Mouse (Mus musculus): ENCODE measurements around the gene Zbtb9. TPM values are rescaled to one million over a fixed set of nuclear protein-coding genes. Genes with fewer than 3 reads are reported as not detected.

Zbtb9 gene
- polyA plus RNA-seq, 1 experiment from 2014 or later, result 5.0 TPM

DNA sequence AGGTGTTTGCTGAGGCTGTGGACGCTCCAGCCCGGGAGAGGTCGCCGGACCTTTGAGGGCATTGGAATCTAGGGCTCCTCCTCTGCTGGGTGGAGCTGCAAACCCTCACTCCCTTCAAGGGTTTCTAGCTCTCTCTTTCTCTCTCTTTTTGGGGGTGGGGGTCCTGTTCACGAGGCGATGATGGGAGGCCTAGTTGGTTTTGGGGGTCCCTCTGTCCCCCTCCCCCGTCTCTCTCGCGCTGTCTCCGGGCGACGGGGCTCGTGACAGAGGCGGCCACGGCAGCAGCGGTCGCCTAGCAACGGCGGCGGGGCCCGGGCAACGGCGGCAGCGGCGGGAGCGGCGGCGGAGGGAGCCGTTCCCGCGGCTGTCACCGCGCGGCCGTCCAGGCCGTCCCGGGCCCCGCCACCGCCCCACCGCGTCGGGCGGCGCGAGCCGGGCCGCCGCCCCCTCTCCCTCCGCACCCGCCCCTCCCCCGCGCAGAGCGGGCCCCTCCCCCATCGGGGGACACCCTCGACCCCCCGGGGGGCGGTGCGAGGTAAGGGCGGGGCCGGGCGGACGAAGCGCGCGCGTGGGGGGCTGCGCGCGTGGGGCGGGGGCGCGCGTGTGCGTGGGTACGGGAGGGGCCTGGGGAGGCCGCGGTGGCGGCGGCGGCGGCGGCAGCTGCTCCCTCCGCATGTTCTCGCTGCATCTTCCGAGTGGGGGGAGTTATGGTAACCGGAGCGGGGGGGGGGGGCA, 24.5 kb upstream of the Zbtb9 start:
- Histone ChIP-seq H3K4me2 (peak overlapping the region; percentile 100), H3K27me3 (peaks cover 61% of the 10 kb centered on the region), H3K4me3 (replicated peaks) (peak overlapping the region; percentile 68), H3K36me3 (replicated peaks) (no peaks in the 10 kb centered on the region), H3K27ac (replicated peaks) (peak overlapping the region; percentile 48; the same call in 1 of the 2 replicates), H3K9me3 (replicated peaks) (no peaks in the 10 kb centered on the region), H3K4me1 (replicated peaks) (peaks cover 73% of the 10 kb centered on the region), H3K9ac (peak overlapping the region; percentile 64)
- ATAC-seq (ENCODE audit: insufficient read depth), result no peak
- 2% methylated on average over 36 of the region's 87 CpGs for WGBS (ENCODE audit: insufficient replicate concordance)

DNA sequence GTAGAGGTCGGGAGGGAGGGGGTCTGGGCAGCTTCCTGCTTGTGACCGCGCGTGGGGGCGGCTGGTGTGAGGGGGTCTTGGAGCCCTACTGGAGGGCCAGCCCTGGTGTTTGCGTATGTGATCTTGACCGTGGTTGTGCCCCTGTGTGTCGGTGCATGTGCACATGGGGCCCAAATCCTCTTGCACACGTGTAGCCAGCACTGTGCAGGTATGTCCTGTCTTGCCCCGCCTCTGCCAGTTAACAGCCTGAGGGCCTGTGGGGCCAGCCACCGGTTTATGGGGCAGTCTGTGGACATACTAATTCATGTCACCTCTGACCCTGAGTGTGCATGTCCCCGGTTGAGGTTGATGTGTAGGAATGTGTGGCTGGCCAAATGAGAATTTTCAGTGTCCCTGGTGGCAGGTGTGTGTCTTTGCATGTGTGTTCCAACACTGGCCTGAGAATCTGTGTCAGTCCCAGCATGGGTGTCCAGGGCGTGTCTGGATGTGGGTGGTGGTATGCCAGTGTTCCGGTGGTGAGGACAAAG, 23.9 kb upstream of the Zbtb9 start:
- Histone ChIP-seq H3K36me3 (replicated peaks) (no peaks in the 10 kb centered on the region), H3K9me3 (replicated peaks) (no peaks in the 10 kb centered on the region), H3K27ac (replicated peaks) (peak overlapping the region; percentile 24; the same call in 1 of the 2 replicates), H3K4me1 (replicated peaks) (peaks cover 80% of the 10 kb centered on the region), H3K9ac (peak overlapping the region; percentile 64; the same call in 1 of the 2 replicates), H3K27me3 (peaks cover 64% of the 10 kb centered on the region), H3K4me3 (replicated peaks) (peak overlapping the region; percentile 68), H3K4me2 (peak overlapping the region; percentile 100)
- no peak for ATAC-seq (ENCODE audit: insufficient read depth)
- 14% methylated on average over 13 of the region's 14 CpGs for WGBS (ENCODE audit: insufficient replicate concordance)

DNA sequence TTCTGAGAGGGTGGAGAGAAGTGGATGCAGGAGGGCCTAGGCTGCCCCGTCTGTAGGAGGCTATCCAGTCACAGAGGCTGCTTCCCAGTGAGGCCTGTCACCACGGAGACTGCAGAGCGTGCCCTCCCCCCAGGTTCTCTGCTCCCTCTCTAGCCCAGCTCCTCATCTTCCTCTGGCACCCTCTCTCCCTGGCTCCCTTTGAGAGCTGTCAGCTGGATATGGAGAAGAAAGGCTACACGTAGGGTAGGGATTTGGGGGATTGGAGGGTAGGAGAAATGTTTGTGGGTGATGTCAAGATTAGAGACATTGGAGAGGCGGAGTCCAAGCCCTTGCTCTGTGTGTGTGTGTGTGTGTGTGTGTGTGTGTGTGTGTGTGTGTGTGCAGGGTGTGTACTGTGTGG, 23.1 kb upstream of the Zbtb9 start:
- WGBS (ENCODE audit: insufficient replicate concordance), result 52% methylated on average over 5 of the region's 5 CpGs
- ATAC-seq (ENCODE audit: insufficient read depth), result no peak
- no peak overlapping the region for H3K9ac ChIP-seq
- no peaks in the 10 kb centered on the region for H3K36me3 ChIP-seq (replicated peaks)
- H3K4me1 ChIP-seq (replicated peaks), result peaks cover 85% of the 10 kb centered on the region
- H3K9me3 ChIP-seq (replicated peaks), result no peaks in the 10 kb centered on the region
- H3K4me3 ChIP-seq (replicated peaks), result no peak overlapping the region
- peak overlapping the region; percentile 24 for H3K27ac ChIP-seq (replicated peaks)
- peaks cover 63% of the 10 kb centered on the region for H3K27me3 ChIP-seq
- H3K4me2 ChIP-seq, result 0 out of 2 replicates have a peak overlapping the region, but pooled peaks have one; percentile 100

DNA sequence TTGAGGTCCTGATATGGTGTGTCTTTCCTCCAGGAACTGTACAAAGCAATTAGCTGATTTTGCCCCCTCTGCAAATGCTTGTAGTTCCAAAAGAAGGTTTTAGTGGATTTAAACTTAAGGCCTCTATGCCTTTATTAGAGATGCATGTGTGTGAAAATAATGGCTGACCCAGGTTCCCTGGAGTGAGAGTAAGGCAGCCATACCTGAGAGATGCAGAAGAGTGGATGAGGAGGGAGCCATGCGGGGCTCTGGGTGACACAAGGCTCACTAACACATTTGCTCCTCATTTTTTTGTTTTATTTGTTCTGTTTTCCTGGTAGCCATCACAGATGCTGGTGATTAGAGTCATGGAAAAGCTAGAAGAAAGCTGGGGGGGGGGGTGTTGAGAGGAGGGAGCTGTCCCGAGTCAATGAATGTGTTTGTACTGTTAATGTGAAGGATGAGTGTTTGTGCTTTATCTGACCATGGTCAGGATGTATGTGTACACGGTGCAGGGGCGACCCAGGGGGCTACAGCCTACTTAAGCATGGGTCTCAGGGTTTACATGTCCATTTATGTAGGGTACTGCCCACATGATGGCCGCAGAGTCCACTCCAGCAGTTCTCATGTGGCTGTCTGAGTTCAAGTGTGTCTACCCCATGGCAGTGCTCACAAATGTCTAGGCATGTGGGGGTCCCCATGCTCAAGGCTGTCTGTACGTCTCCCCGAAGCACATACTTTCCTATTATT, 22.2 kb upstream of the Zbtb9 start:
- no peak overlapping the region for H3K9ac ChIP-seq

GRCm38 (mm10) chr17:26951406-26951805, 21.6 kb upstream of the Zbtb9 start:
- 4% methylated on average over 11 of the region's 11 CpGs for whole genome bisulfite sequencing (ENCODE audit: insufficient replicate concordance)

More for the DNA sequence above, 22.2 kb upstream of the Zbtb9 start:
- ATAC-seq (ENCODE audit: insufficient read depth), result no peak
- H3K27ac ChIP-seq (replicated peaks), result no peak overlapping the region
- H3K36me3 ChIP-seq (replicated peaks), result no peaks in the 10 kb centered on the region
- WGBS (ENCODE audit: insufficient replicate concordance), result 48% methylated on average over 7 of the region's 7 CpGs
- no peaks in the 10 kb centered on the region for H3K9me3 ChIP-seq (replicated peaks)
- peak overlapping the region; percentile 65 for H3K4me2 ChIP-seq
- H3K4me1 ChIP-seq (replicated peaks), result peaks cover 93% of the 10 kb centered on the region
- peaks cover 54% of the 10 kb centered on the region for H3K27me3 ChIP-seq
- no peak overlapping the region for H3K4me3 ChIP-seq (replicated peaks)

DNA sequence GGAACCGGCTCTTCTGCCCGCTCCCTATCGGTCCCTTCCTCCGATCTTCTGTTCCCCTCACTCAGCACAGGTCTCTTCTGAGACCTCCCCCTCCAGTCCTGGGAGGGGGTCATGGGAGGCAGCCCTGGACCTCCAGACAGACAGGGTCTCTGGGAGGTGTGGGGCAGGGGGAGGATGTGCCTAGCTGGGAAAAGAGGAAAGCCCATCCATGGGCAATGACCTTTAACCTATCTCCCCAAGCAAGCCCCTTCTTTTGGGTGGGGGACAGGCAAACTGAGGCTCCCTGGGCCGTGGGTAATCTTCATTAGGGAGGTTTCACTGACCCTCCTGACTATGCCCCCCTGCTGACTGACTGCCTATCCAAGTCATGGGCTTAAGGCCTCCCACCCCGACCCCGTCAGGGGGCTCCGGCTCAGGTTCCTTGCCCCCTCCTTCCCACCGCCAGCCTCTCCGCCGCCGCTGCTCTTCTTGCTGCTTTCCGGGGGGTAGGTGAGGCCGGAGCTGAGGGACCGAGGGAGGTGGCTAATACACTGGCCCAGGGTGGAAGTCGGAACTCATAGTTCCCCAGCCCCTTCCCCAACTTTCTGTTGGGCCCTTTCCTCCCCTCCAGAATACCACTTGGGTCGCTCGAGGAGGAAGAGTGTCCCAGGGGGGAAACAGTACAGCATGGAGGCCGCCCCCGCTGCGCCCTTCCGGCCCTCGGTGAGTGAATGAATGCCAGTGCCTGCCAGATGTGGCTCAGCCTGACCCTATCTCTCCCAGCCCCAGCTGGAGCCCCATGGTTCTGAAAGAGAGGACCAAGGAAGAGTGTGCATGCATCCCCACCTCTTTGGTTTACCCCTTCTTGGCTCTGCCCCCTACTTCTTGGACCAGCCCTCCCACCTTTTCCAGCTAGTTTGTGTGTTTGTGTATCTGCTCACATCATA, 20.8 kb upstream of the Zbtb9 start:
- H3K4me3 ChIP-seq (replicated peaks), result peak overlapping the region; percentile 36
- no peaks in the 10 kb centered on the region for H3K36me3 ChIP-seq (replicated peaks)
- H3K9me3 ChIP-seq (replicated peaks), result no peaks in the 10 kb centered on the region
- H3K4me1 ChIP-seq (replicated peaks), result peaks cover 93% of the 10 kb centered on the region
- ATAC-seq (ENCODE audit: insufficient read depth), result no peak
- H3K4me2 ChIP-seq, result peak overlapping the region; percentile 65
- no peak overlapping the region for H3K27ac ChIP-seq (replicated peaks)
- WGBS (ENCODE audit: insufficient replicate concordance), result 9% methylated on average over 23 of the region's 23 CpGs
- H3K9ac ChIP-seq, result peak overlapping the region; percentile 43; the same call in 1 of the 2 replicates
- peaks cover 50% of the 10 kb centered on the region for H3K27me3 ChIP-seq

More at GRCm38 (mm10) chr17:26951406-26951805, 21.6 kb upstream of the Zbtb9 start:
- H3K36me3 ChIP-seq (replicated peaks), result no peaks in the 10 kb centered on the region
- peaks cover 50% of the 10 kb centered on the region for H3K27me3 ChIP-seq
- H3K9me3 ChIP-seq (replicated peaks), result no peaks in the 10 kb centered on the region
- no peak overlapping the region for H3K27ac ChIP-seq (replicated peaks)
- H3K4me1 ChIP-seq (replicated peaks), result peaks cover 93% of the 10 kb centered on the region
- peak overlapping the region; percentile 36 for H3K4me3 ChIP-seq (replicated peaks)
- H3K9ac ChIP-seq, result peak overlapping the region; percentile 43; the same call in 1 of the 2 replicates
- ATAC-seq (ENCODE audit: insufficient read depth), result no peak
- peak overlapping the region; percentile 65 for H3K4me2 ChIP-seq

DNA sequence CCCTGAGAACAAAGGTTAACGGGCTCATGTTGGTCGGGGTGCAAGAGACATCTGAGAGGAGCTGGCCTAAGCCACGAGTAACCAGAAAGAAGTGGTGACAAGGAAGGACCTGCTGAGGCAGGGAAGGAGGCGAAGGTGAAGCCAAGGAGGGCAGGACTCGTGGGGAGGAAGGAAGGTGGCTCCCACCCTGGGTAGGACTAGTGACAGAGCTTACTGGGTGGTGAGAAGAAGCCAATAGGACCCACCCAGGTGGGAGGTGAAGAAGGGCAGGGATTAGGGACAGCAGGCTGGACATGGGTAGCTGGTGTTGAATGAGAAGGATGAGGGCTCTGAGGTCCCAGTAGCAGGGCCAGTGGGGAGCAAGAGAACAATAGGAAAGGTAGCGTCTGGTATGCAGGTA, 19.8 kb upstream of the Zbtb9 start:
- Histone ChIP-seq H3K27me3 (peaks cover 45% of the 10 kb centered on the region), H3K4me1 (replicated peaks) (peaks cover 94% of the 10 kb centered on the region), H3K36me3 (replicated peaks) (no peaks in the 10 kb centered on the region), H3K9ac (no peak overlapping the region), H3K4me2 (no peak overlapping the region), H3K4me3 (replicated peaks) (no peak overlapping the region), H3K27ac (replicated peaks) (no peak overlapping the region), H3K9me3 (replicated peaks) (no peaks in the 10 kb centered on the region)
- 54% methylated on average over 6 of the region's 6 CpGs for WGBS (ENCODE audit: insufficient replicate concordance)
- no peak for ATAC-seq (ENCODE audit: insufficient read depth)

DNA sequence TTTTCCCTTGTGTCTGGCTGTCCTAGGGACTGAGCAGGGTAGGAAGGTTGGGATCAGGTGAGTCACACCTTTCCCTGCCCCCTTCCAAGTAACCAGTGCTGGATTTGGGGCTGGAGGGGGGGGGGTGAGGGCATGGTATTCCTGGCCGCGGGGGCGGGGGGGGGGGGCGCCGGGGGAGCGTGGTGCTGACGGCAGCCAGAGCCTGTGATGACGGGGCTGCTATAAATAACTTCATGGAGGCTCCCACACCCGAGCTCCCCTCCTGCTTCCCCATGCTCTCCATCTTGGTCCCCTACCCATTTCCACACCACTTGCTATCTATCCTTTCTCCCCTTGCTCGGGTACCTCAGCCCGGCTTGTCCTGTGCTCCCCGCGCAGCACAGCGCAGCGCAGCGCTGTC, 19.2 kb upstream of the Zbtb9 start:
- Histone ChIP-seq H3K4me3 (replicated peaks) (no peak overlapping the region), H3K4me1 (replicated peaks) (peaks cover 94% of the 10 kb centered on the region), H3K27ac (replicated peaks) (no peak overlapping the region), H3K27me3 (peaks cover 43% of the 10 kb centered on the region), H3K9me3 (replicated peaks) (no peaks in the 10 kb centered on the region), H3K9ac (no peak overlapping the region), H3K36me3 (replicated peaks) (no peaks in the 10 kb centered on the region), H3K4me2 (no peak overlapping the region)
- no peak for ATAC-seq (ENCODE audit: insufficient read depth)
- 39% methylated on average over 16 of the region's 16 CpGs for WGBS (ENCODE audit: insufficient replicate concordance)

GRCm38 (mm10) chr17:26956309-26956708, 16.7 kb upstream of the Zbtb9 start:
- H3K4me2 ChIP-seq, result peak overlapping the region; percentile 74
- H3K9me3 ChIP-seq (replicated peaks), result no peaks in the 10 kb centered on the region
- H3K9ac ChIP-seq, result peak overlapping the region; percentile 53
- peaks cover 80% of the 10 kb centered on the region for H3K4me1 ChIP-seq (replicated peaks)
- no peak for ATAC-seq (ENCODE audit: insufficient read depth)
- peak overlapping the region; percentile 43 for H3K4me3 ChIP-seq (replicated peaks)
- peak overlapping the region; percentile 89 for H3K27ac ChIP-seq (replicated peaks)
- no peaks in the 10 kb centered on the region for H3K36me3 ChIP-seq (replicated peaks)
- WGBS (ENCODE audit: insufficient replicate concordance), result 47% methylated on average over 5 of the region's 5 CpGs
- peaks cover 25% of the 10 kb centered on the region for H3K27me3 ChIP-seq

DNA sequence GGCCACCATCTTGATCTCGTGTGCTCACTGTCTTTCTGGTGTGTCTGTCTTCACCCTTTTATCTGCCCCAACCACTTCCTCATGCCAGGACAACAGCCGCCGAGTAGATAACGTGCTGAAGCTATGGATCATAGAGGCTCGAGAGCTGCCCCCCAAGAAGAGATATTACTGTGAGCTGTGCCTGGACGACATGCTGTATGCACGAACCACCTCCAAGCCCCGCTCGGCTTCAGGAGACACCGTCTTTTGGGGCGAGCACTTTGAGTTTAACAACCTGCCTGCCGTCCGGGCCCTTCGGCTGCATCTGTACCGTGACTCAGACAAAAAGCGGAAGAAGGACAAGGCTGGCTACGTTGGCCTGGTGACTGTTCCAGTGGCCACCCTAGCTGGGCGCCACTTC, 16.1 kb upstream of the Zbtb9 start:
- 21% methylated on average over 18 of the region's 18 CpGs for WGBS (ENCODE audit: insufficient replicate concordance)
- peak overlapping the region; percentile 43 for H3K4me3 ChIP-seq (replicated peaks)
- H3K9me3 ChIP-seq (replicated peaks), result no peaks in the 10 kb centered on the region
- H3K4me2 ChIP-seq, result peak overlapping the region; percentile 74
- peaks cover 74% of the 10 kb centered on the region for H3K4me1 ChIP-seq (replicated peaks)
- peak overlapping the region; percentile 89 for H3K27ac ChIP-seq (replicated peaks)
- H3K9ac ChIP-seq, result peak overlapping the region; percentile 53
- H3K27me3 ChIP-seq, result peaks cover 19% of the 10 kb centered on the region
- peak; percentile 84 for ATAC-seq (ENCODE audit: insufficient read depth)
- H3K36me3 ChIP-seq (replicated peaks), result no peaks in the 10 kb centered on the region

Measured in liver, embryonic 15.5 days (tissue).